Mouse (Mus musculus) neural tube, embryonic 12.5 days (tissue): ENCODE measurements around the gene Cblc. TPM values are rescaled to one million over a fixed set of nuclear protein-coding genes. Genes with fewer than 3 reads are reported as not detected.

Source experiments
- ATAC-seq: fragments of 200-750 bp; cut with Nextera tagmentation; 2 replicates; pipeline ENCODE4 v1.8.0; 2017; ENCODE audit warnings: low read depth, mild to moderate bottlenecking, moderate TSS enrichment, moderate library complexity; ENCODE audit not compliant: low FRiP score
- H3K27ac ChIP-seq: fragments of 300-500 bp; sonication (generic); 2 replicates; pipeline ENCODE4 v1.5.1; 2016
- H3K27me3 ChIP-seq: fragments of 300-500 bp; sonication (generic); replicated peaks from 2 replicates; pipeline ENCODE4 v1.6.1; 2016; ENCODE audit warnings: mild to moderate bottlenecking
- H3K36me3 ChIP-seq: fragments of 300-500 bp; sonication (generic); 2 replicates; pipeline ENCODE4 v1.6.1; 2016; ENCODE audit warnings: mild to moderate bottlenecking
- H3K4me1 ChIP-seq: fragments of 300-500 bp; sonication (generic); 2 replicates; pipeline ENCODE4 v1.6.1; 2016
- H3K4me2 ChIP-seq: fragments of 300-500 bp; sonication (generic); replicated peaks from 2 replicates; pipeline ENCODE4 v1.6.1; 2016; ENCODE audit warnings: mild to moderate bottlenecking
- H3K4me3 ChIP-seq: fragments of 300-500 bp; sonication (generic); 2 replicates; pipeline ENCODE4 v1.5.1; 2016
- H3K9ac ChIP-seq: fragments of 300-500 bp; sonication (generic); 2 replicates; pipeline ENCODE4 v1.6.1; 2016; ENCODE audit warnings: mild to moderate bottlenecking
- H3K9me3 ChIP-seq: fragments of 300-500 bp; sonication (generic); 2 replicates; pipeline ENCODE4 v1.6.1; 2016; ENCODE audit warnings: mild to moderate bottlenecking
- WGBS: fragments of 180-500 bp; shearing (Covaris S2); methylation state at CpG from one replicate; pipeline ENCODE4 v1.1.7; 2016; 5-methylcytosine and 5-hydroxymethylcytosine counted together
- polyA plus RNA-seq: library from polyadenylated mRNA; unstranded; fragments of >200 nt; fragmentation: Nextera tagmentation; extraction: Ambion mirVana; gene quantifications from 2 replicates; pipeline ENCODE4 v1.2.1, GENCODE M21; 2016

The Cblc gene
- polyA plus RNA-seq, 1 experiment from 2014 or later, result 0.87 TPM

GRCm38 (mm10) chr7:19746426-19747201 is 50.0 kb downstream of the Cblc start:
- Histone ChIP-seq H3K4me2 (peak overlapping the region; percentile 86), H3K27ac (no peak overlapping the region), H3K4me1 (peaks cover 39% of the 10 kb centered on the region), H3K9ac (peak overlapping the region; percentile 87), H3K4me3 (no peak overlapping the region), H3K9me3 (no peaks in the 10 kb centered on the region), H3K27me3 (no peaks in the 10 kb centered on the region), H3K36me3 (peaks cover 13% of the 10 kb centered on the region; the same call in 1 of the 2 replicates)
- ATAC-seq, result no peak
- 39% methylated on average over 6 of the region's 6 CpGs for WGBS

DNA sequence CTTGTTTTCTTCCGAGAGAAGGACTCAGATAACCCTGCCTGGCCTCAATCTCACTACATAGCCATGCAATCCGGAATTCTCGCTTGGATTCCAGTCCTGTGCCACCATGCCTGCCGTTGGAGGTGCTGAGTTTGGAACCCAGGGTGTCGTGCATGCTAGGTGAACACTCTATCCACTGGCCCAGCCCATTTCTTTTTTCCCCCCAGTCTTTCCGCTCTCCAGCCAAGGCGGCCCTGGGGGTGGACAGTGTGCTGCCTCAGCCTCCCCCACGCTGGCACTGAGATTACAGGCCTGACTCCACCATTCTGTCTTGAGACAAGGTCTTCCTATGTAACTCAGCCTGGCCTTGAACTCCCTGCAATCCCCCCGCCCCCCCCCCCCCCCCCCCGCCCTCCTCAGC is 50.6 kb downstream of the Cblc start:
- Histone ChIP-seq H3K27me3 (no peaks in the 10 kb centered on the region), H3K36me3 (peaks cover 13% of the 10 kb centered on the region), H3K4me2 (peak overlapping the region; percentile 86; the same call in 1 of the 2 replicates), H3K27ac (no peak overlapping the region), H3K4me1 (peaks cover 43% of the 10 kb centered on the region), H3K9me3 (no peaks in the 10 kb centered on the region), H3K9ac (no peak overlapping the region), H3K4me3 (no peak overlapping the region)
- no peak for ATAC-seq
- 84% methylated on average over 9 of the region's 10 CpGs for WGBS

GRCm38 (mm10) chr7:19744590-19745385 is 51.8 kb downstream of the Cblc start:
- Histone ChIP-seq H3K4me1 (peaks cover 39% of the 10 kb centered on the region), H3K9me3 (no peaks in the 10 kb centered on the region), H3K9ac (0 out of 2 replicates have a peak overlapping the region, but pooled peaks have one; percentile 2), H3K27ac (no peak overlapping the region), H3K4me3 (no peak overlapping the region), H3K4me2 (peak overlapping the region; percentile 3; the same call in 1 of the 2 replicates), H3K27me3 (no peaks in the 10 kb centered on the region), H3K36me3 (peaks cover 13% of the 10 kb centered on the region)
- WGBS, result 65% methylated on average over 14 of the region's 14 CpGs
- ATAC-seq, result no peak

DNA sequence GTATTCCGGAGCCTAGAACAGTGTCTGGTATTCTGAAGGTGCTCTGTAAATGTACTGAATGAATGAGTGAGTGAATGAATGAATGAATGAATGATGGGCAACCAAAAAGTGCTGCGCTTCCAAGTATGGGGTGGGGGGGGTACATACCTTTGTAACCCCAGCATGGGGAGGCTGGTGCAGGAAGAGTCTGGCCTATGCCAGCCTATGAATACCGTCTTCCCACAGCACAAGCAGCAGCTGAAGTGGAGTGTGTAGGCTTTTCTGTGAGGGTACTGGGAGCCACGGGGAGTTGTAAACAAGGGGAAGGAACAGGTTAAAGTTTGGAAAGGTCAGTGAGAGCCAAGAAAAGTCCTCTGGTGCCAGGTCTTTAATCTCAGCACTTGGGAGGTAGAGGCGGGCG is 52.8 kb downstream of the Cblc start:
- no peak overlapping the region for H3K9ac ChIP-seq
- H3K27me3 ChIP-seq, result no peaks in the 10 kb centered on the region
- no peak for ATAC-seq
- no peak overlapping the region for H3K4me2 ChIP-seq
- peaks cover 39% of the 10 kb centered on the region for H3K4me1 ChIP-seq
- no peak overlapping the region for H3K4me3 ChIP-seq
- no peak overlapping the region for H3K27ac ChIP-seq
- 90% methylated on average over 6 of the region's 6 CpGs for WGBS
- no peaks in the 10 kb centered on the region for H3K9me3 ChIP-seq
- peaks cover 13% of the 10 kb centered on the region for H3K36me3 ChIP-seq

DNA sequence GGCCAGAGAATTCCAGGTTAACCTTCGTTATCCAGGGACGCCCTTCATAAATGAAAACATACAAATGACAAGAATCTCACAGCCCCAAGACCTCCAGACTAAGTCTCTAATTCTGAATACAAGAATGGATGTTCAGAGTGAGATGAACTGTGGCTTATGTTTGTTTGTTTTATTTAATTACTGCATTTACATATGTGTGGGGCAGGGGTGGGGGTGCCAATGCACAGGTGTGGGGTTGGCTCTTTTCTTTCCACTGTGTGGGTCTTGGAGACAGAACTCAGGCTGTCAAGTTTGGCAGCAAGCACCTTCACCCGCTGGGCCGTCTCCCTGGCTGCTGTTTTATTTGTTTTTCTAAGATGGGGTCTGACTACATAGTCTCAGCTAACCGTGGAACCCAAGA is 54.1 kb downstream of the Cblc start:
- Histone ChIP-seq H3K4me3 (no peak overlapping the region), H3K27ac (no peak overlapping the region), H3K9me3 (no peaks in the 10 kb centered on the region), H3K4me1 (peaks cover 27% of the 10 kb centered on the region), H3K36me3 (peaks cover 21% of the 10 kb centered on the region), H3K4me2 (no peak overlapping the region), H3K27me3 (no peaks in the 10 kb centered on the region), H3K9ac (no peak overlapping the region)
- WGBS, result 45% methylated on average over 5 of the region's 5 CpGs
- ATAC-seq, result no peak

DNA sequence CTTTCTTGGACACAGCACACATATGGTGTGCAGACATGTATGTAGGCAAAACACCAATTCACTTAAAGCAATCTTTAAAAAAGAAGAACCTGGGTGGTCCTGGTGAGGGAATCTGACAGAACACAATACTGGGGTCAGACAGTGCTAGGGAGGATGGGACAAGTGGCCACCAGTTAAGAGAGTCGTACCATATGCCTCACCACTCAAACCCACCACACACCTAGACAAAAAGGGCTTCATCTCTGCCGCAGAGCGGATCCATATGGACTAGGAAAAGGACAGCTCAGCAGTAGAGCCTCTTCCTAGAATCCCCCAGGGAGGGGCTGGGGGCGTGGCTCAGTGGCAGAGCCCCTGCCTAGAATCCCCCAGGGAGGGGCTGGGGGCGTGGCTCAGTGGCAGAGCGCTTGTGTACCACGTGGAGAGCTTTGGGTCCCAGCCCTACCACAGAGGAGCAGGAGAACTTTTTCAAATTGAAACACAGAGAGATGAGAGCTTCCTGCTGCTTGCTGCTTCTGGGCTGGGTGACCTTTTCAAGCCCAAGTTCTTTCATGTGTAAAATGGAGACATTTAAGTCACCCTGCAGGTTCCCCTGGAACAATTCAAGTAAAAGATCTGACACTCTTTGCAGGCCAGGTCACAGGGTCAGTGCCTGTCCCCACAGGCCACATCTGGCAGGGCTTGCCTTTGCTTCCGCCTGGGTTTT is 55.1 kb downstream of the Cblc start:
- Histone ChIP-seq H3K9ac (no peak overlapping the region), H3K36me3 (peaks cover 31% of the 10 kb centered on the region), H3K4me2 (peak overlapping the region; percentile 12; the same call in 1 of the 2 replicates), H3K27ac (no peak overlapping the region), H3K4me1 (peaks cover 17% of the 10 kb centered on the region), H3K27me3 (no peaks in the 10 kb centered on the region), H3K9me3 (no peaks in the 10 kb centered on the region), H3K4me3 (no peak overlapping the region)
- 9% methylated on average over 8 of the region's 8 CpGs for WGBS
- ATAC-seq, result no peak; the same call in 1 of the 2 replicates

GRCm38 (mm10) chr7:19740269-19740668 is 56.3 kb downstream of the Cblc start:
- WGBS, result 91% methylated on average over 11 of the region's 11 CpGs
- H3K36me3 ChIP-seq, result peaks cover 40% of the 10 kb centered on the region

GRCm38 (mm10) chr7:19738771-19739170 is 57.8 kb downstream of the Cblc start:
- Histone ChIP-seq H3K4me3 (no peak overlapping the region), H3K36me3 (peaks cover 39% of the 10 kb centered on the region), H3K27ac (no peak overlapping the region), H3K9ac (no peak overlapping the region), H3K27me3 (no peaks in the 10 kb centered on the region), H3K4me1 (peaks cover 7% of the 10 kb centered on the region), H3K9me3 (no peaks in the 10 kb centered on the region), H3K4me2 (no peak overlapping the region)
- 91% methylated on average over 3 of the region's 3 CpGs for WGBS
- no peak for ATAC-seq

More at GRCm38 (mm10) chr7:19740269-19740668, 56.3 kb downstream of the Cblc start:
- Histone ChIP-seq H3K27me3 (no peaks in the 10 kb centered on the region), H3K9ac (no peak overlapping the region), H3K27ac (no peak overlapping the region), H3K4me2 (no peak overlapping the region), H3K9me3 (no peaks in the 10 kb centered on the region), H3K4me1 (peaks cover 10% of the 10 kb centered on the region), H3K4me3 (no peak overlapping the region)
- ATAC-seq, result no peak

- no peaks in the 10 kb centered on the region for H3K9me3 ChIP-seq
- no peak overlapping the region for H3K4me3 ChIP-seq
- peaks cover 3% of the 10 kb centered on the region for H3K4me1 ChIP-seq
- ATAC-seq, result no peak
- no peak overlapping the region for H3K27ac ChIP-seq
- peaks cover 50% of the 10 kb centered on the region for H3K36me3 ChIP-seq
- no peaks in the 10 kb centered on the region for H3K27me3 ChIP-seq
- H3K4me2 ChIP-seq, result no peak overlapping the region
- WGBS, result 87% methylated on average over 16 of the region's 16 CpGs
- H3K9ac ChIP-seq, result no peak overlapping the region
Observed at GRCm38 (mm10) chr7:19736389-19737057, 60.1 kb downstream of the Cblc start.

- peaks cover 73% of the 10 kb centered on the region for H3K36me3 ChIP-seq
- no peak overlapping the region for H3K4me2 ChIP-seq
- no peaks in the 10 kb centered on the region for H3K4me1 ChIP-seq
- no peak for ATAC-seq
- no peak overlapping the region for H3K9ac ChIP-seq
- H3K27me3 ChIP-seq, result no peaks in the 10 kb centered on the region
- H3K27ac ChIP-seq, result no peak overlapping the region
- no peak overlapping the region for H3K4me3 ChIP-seq
- no peaks in the 10 kb centered on the region for H3K9me3 ChIP-seq
- WGBS, result 85% methylated on average over 10 of the region's 10 CpGs
Observed at GRCm38 (mm10) chr7:19734178-19734666, 62.4 kb downstream of the Cblc start.
